Mouse (Mus musculus): ENCODE measurements around the gene Zfp330. TPM values are rescaled to one million over a fixed set of nuclear protein-coding genes. Genes with fewer than 3 reads are reported as not detected.

Gene Zfp330
- total RNA-seq (2021) = 10 to 100 TPM; 54.2 to 59.0 TPM
- long read RNA-seq, experiment 1, transcript Zfp330-201 (10 exons, 1,675 nt) = major isoform, 45 of 48 reads
- long read RNA-seq, experiment 1, partial matches to known transcripts = 2 of 48 reads
- long read RNA-seq, experiment 1, other reads (novel, unspliced or antisense) = 0 of 48 reads
- long read RNA-seq, experiment 2, transcript Zfp330-201 (10 exons, 1,675 nt) = major isoform, 49 of 62 reads
- long read RNA-seq, experiment 2, partial matches to known transcripts = 7 of 62 reads
- long read RNA-seq, experiment 2, other reads (novel, unspliced or antisense) = 5 of 62 reads

DNA sequence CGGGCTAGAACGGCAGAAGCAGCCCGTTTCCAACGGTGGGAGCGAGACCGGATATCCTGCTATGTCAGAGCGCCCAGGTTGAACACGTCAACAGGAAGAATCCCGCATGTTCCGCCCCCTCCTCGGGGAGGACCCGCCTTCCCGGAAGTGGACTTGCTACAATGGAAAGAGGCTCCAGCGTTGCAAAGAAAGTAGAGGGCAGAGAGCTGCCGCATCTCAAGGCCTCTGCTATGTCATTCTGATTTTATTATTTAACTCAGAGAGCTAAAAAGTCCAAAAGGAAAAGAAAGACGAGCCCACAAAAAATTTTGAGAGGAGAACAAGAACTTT is at the start of gene Zfp330:
Gene Zfp330, minus strand, starts transcription at position 68 of the 330 bp plus-strand sequence.
- DNase-seq (ENCODE audit: low spot score in 2 of 2) = peak; percentile 63 to 90

DNA sequence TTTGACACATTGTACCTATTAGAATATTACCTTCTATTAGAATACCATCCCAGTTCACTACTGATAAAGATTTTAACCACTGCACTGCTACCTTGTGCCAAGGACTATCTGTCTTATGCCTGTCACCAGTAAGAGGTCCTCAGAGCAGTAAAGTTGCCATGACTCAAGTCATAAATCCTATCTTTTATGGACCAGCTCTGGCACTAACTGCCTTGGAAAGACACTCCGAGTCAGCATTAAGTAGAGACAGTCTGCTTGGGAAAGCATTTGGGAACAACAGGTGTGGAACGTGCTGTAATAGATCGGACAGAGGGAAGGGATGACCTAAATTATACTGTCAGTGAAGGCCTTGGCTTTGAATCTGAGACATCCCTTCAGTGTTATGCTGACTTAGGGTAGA is 4.0 kb upstream of the Zfp330 start:
- no peak for DNase-seq (ENCODE audit: low spot score in 2 of 2)

GRCm38 (mm10) chr8:82777406-82777805 is 3.4 kb upstream of the Zfp330 start:
- DNase-seq (ENCODE audit: low spot score in 2 of 2) = no peak

DNA sequence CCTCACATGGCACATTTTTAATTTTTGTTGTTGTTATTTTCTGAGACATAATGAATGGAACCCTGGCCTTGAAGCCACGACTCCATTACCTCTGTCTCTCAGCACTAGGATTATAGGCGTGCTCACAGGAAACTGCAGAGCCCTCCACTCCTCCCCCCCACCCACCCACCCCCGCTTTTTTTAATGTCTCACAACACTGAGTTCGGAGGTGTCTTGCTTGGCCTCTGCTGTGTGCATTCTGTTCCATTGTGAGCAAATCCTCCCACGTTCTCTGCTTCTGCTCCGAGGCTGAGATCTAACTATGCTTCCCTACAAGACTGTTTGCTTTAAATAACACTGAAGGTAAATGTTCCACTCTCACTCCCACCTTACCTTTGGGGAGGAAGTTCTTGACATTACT is 522 bp upstream of the Zfp330 start:
- DNase-seq (ENCODE audit: low spot score in 2 of 2) = no peak

DNA sequence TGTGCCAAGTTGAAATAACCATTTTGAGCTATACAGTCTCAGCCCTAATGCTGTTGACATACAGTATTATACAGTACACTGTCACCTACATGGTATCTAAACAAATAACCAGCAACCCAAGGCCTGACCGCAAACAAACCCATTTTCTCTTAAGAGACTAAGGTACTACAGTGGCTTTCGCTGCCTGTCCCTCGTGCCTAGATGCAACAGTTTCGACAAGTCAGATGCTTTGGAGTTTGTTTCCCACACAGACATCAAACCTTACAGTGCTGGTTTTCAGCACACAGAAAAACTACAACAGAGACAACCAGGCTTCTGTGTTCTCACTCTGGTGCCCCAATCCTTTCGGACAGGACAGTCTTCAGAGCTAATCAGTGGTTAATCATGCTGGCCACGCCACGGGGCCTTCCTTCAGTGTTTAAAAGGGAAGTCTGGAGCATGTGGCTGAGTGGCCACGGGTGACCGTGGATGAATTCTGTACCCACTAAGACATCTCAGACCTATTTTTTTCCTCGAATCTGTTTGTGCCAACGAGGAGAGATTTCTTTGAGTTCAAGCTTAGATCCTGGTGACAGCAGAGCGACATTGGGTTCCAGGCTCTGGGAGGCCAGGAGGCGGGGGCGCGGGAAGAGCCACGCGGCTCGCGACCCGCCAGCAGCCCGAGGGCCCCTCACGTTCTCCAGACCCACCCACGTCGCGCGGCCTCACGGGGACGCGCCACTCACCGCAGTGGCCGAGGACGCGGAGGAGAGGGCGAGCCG is 448 bp downstream of the Zfp330 start:
- DNase-seq (ENCODE audit: low spot score in 2 of 2) = no peak

- DNase-seq (ENCODE audit: low spot score in 2 of 2) = no peak
These were observed 3.1 kb downstream of the Zfp330 start for GRCm38 (mm10) chr8:82770886-82771285.

DNA sequence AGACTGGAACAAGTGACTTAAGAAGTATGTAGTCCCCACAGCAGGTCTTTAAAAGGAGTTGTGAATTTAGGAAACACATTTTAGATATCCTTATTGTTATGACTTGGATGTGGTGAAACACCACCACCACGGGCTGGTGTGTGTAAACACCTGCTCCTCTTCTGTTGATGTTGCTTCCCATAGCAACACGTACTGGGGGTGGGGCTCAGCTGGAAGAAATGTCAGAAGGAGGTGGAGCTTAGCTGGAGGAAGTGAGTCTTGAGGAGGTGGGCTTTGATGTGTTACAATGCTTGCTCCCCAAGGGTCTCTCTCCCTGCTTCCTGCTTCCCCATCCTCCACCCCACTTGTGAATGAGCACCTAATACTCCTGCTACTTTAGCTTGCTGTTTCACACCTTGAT is 14.9 kb downstream of the Zfp330 start:
- DNase-seq (ENCODE audit: low spot score in 2 of 2) = no peak

GRCm38 (mm10) chr8:82754946-82755345 is 19.0 kb downstream of the Zfp330 start:
- DNase-seq (ENCODE audit: low spot score in 2 of 2) = no peak

GRCm38 (mm10) chr8:82746617-82747016 is 27.3 kb downstream of the Zfp330 start:
- no peak for DNase-seq (ENCODE audit: low spot score in 2 of 2)

DNA sequence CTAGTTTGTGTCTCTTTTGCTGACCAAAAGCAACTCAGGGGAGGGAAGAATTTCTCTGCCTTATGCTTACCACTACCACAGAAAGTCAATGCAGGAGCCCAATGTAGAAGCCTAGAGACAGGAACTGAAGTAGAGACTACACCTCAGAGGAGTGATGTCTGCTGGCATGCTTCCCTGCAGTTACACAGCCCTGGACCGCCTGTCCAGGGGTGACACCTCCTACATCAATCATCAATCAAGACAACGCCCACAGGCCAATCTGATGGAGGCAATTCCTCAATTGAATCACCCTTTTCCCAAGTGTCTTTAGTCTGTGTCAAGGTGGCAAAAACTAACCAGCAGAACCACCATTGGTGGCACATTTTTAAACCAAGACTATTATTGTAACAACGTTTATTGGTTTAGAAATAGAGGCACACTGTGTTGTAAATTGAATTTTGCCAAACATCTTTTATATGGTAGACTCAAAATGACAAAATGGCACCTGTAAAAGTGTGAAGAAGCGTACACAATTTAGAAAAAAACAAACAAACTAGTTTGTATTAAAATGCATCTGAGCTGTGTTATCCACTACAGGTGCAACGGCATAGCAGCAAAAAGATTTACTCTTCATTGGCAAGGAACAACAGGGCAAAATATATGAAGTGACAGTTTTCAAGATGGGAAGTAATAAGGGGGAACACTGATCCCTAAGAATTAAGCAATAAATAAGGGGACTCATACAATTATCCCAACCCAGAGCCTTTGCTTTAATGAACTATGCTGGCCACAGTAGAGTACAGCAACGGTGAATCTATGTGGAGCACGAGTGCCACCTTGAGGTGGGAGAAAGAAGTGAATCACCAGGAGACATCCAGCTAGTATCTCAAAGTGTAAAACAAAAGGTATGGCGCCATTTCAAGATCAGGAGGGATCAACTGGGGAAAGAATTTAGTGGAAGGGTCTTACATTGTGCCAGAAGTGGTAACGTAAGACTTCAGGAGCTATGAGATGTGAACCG is 29.8 kb downstream of the Zfp330 start:
- DNase-seq (ENCODE audit: low spot score in 2 of 2) = peak; percentile 15 to 41

Other genes with a start within 250 kb of the Zfp330 start
- gene Rnf150, start 89.2 kb upstream of the Zfp330 start, total RNA-seq (2021) = 10 to 100 TPM; 16.7 to 19.4 TPM

All from adrenal gland, postnatal 4 days (tissue).